Mouse (Mus musculus) layer of hippocampus, adult 9-11 months (tissue): ENCODE measurements at regions not wholly inside any gene's neighbourhood (a gene's known extent, or its start where the extent isn't known, plus 50 kb on each side); places are given as distances from the start of the nearest gene placed in this dataset.

Experiments used
- DNase-seq: peaks from one replicate; pipeline ENCODE4 v3.0.0; 2022

DNA sequence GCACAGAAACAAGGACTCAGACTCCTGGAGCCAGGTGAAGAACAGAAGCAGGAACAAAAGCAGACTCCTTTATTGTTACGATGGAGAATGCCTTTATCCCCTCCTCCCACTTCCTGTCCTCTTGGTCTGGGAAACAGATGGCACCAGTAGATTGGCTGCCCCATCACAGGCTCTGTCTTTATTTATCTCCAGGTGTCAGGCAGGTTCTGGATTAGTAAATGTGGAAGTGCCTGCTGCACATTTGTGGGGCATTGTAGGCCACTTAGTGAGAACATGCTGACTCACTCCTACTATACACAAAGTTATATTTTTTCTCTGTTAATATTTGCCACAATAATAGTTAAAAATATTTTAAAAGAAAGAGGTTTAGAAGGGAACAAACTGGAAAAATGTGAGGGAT is 426.0 kb downstream of the Tmem161b start:
- DNase-seq = no peak

DNA sequence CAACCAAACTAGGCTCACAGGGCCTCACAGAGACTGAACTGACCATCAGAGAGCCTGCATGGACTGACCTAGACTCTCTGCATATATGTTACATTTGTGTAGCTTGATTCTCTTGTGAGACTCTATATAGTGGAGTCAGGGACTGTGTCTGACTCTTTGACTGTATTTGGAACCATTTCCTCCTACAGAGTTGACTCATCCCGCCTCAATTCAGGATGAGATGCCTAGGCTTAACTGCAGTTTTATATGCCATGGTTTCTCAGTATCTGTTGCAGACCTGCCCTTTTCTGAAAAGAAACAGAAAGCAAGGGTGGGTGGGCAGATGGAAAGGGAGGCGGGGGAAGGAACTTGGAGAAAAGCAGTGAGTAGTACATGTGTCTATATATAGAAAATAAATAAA is 441.9 kb downstream of the Tmem161b start:
- no peak for DNase-seq

DNA sequence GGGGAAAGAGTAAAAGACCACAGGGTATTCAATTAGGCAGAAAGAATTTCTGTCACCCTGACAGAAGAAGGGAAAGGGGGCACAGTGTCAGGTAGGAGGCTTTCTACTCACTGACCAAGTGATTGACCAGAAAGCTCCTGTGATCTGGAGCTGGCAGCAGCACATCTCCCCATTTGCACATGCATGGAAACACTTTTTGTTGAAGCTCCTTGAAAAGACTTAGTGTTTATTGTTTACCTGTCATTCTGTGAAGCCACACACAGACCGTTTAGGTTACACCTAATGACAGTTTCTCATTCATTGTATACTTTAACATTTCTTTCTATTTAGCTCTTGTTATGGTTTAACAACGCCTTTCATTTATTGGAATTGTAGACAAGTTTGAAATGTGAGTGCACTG is 458.9 kb downstream of the Tmem161b start:
- DNase-seq = no peak

DNA sequence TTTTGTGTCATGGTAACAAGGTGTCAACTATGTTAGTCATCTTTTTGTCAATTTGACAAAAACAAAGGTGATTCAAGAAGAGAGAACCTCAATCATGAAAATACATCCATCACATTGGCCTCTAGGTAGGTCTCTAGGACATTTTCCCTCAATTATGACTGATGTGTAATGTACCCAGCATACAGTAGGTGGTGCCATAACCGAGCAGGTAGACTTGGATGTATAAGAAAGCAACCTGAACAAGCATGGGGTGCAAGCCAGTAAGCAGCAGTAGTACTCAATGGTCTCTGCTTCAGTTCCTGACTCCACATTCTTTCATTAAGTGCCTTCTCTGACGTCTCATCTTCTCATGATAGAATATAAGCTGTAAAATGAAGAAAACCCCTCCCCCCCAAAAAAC is 463.8 kb downstream of the Tmem161b start:
- peak; percentile 8 for DNase-seq

DNA sequence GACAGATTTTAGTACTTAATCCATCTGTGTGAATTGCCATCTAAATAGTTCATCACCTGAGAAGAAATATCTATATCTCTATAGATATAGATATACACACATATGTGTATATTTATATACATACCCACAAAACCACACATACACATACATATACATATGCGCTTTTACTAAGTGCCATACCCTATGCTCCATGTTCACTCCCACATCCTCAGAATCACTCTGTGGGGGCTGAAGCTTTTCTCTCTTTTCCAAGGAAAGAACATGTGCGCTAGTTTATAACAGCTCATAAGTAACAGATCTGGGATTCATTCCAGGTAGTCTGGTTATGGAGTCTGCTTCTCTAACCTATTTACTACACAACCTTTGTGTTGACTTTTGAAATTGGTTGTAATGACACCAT is 471.4 kb downstream of the Tmem161b start:
- DNase-seq = no peak

DNA sequence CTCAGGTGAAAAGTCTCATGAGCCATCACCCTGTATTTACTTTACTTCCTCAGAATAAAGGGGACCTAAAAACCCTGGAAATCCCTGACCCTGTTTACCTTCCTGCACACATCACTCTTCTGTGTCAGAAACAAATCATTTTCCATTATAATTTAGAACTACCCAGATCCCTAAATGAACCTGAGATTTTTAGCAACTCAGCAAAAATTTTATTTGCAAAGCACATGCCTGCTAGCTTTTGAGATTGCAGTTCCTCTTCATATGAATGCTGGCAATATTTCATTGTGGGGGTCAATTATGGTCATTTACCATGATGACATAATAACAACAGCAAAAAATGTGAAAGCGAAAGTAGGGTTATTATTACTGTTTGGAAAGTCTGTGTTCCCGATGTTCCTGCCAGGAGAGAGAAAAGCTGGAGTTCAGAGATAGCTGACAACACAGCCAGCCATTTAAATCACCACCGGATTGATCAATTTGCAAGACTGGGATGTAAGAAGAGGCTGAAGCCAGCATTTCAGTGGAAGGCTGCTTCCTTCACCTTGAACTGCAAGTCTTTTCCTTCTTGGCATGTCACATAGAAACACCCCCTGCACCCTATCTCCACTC is 476.5 kb downstream of the Tmem161b start:
- peak; percentile 7 for DNase-seq

DNA sequence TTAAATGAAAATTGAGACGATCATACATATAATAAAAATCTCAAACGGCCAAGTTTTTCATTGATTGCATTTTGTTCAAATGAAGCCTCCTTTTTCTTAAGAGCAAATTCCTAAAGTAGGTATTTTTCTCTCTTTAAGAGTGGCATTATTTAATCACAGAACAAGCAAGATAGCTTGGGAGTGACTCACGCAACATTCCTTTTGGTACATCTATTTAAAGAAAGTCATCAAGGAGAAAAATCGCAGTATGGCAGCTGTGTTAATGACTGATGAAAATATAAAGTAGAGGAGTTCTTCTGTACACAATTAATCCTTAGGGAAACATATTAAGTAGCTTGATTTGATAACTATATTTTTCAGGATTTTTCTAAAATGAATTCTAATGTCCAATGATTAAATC is 448.0 kb upstream of the Ccnh start:
- no peak for DNase-seq

DNA sequence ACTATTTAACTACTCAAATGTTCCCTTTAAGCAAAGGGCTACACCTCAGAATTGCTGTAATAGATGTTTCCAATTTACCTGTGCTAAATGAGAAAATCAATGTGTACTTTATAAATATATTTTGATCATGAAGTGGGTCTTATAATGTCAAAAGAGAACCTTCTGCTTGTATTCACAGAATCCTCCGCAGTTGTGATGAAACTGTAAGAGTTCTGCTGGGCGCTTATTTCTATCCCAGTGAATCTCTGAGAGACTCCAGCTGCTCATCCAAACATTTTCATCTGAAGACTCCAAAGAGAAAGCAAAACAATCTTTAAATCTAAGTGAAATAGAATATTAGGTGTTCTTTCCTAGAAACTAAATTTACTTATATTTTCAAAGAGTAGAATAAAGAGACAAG is 440.9 kb upstream of the Ccnh start:
- DNase-seq = no peak

DNA sequence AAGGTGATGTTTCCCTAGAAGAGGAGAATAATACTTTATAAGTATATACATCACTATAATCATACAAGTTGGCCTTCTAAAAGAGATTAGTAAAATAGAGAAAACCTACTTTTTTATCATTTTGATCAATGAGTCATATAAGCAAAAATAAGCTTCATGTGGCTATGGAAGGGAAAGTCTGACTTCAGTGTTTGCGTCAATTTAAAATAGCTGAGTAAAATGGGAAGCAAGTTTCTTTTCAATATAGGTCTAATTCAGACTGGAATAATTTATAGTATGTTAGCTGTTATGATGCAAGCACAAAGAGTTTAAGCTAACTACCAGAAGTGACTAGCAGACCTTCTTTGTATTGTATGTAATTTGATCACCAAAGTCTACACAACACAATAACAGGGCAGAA is 440.0 kb upstream of the Ccnh start:
- DNase-seq = no peak

DNA sequence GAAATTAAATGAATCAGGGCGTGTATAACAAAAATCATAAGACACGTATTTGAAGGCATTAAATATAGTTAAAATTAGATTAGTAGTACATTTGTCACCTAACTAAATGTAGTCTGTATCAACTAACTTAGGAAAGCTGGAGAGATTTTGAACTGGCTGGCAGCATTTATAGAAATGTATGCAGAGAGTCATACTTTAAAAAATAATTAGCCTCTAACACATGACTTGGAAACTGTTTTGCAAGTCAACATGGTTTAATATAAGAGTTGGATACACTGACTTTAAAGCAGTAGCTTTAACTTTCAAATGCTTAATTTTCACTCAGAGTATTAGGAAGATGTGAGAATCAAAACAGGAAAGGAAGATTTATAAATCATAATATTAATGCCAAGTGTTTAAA is 439.1 kb upstream of the Ccnh start:
- DNase-seq = no peak

DNA sequence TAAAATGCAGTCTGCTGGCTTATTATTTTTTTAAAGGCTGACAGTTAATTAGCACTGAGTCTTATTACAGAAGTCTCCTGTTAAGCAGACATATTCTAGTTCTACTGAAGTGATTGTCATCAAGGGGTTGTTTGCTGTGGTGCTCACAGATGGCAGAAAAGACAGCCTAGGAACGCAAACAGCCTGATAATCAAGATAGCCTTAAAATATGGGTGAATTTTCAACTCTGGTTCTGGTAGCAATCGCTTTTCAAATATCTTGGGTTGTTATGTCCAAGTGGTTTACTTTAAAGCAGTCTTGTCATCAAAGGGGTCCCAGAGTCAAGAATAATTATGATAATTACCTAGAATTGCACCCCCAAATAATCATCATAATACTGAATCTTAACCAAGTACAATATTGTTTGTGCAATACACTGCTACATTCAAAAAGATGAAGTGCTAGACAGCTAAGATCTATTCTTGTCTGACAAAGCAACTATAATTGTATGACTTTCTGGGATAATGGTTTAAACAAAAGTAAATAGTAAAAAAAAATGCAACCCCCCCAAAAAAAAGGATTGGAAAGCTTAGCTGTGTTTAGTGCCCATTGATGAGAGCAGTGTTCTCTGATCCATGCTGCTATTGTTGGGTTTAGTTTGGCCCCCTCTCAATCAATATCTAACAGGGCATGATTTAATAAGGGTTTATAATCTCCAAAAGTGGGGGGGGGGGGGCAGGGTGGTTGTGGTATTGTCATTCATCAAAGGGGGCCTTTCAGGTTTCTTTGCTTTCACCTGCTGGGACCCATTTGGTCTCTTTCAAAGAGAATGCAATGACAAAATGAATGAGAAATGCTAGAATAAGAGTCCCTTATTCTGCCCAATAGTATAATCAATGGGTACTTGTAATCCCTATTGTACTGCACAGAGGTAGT is 437.4 kb upstream of the Ccnh start:
- DNase-seq = no peak

DNA sequence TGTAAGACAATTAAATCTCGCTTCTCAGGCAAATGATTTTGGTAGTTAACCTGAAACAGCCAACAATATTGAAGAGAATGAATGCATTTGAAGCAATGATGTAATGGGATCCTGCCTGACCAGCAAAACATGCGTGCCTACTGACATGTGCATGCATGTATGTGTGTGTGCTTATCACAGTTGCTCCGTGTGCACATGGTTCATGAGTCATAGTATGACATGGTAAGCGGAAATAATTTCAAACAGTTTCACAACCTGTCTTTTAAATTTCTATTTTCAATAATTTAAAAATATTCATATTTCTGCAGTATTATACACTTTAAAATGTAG is 436.8 kb upstream of the Ccnh start:
- DNase-seq = no peak

DNA sequence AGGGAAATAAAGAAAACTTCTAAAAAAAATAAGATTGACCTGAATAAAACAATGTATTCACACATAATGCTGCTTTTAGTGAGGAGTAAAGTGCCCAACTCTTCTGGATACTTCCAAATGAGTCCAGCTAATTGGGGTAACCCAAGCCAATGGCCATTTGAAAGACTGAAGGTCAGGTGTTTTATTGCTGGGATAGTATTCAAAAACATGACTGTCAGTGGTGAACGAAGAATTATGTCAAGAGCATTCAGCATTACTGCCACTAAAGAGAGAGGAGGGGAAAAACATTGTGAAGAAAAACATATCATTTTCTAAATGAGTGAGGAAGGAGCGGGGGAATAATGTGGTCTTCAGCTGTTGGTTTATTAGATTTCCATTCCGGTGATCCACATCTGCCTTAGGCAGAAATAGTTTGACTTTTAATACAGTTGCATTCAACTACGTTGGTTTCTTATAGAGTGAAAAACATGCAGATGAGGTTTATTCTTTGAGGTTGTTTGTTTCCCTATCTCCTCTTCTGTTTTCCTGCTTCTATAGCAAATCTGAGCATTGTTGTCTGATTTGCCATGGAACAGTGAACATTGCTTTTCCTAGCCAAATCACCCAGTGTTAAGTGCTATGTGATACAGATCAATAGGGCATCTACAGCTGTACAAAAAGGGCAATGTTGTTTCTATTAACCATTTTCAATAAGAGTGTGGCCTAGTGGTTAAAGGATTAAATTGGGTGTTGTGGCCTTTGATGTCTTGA is 435.3 kb upstream of the Ccnh start:
- no peak for DNase-seq

DNA sequence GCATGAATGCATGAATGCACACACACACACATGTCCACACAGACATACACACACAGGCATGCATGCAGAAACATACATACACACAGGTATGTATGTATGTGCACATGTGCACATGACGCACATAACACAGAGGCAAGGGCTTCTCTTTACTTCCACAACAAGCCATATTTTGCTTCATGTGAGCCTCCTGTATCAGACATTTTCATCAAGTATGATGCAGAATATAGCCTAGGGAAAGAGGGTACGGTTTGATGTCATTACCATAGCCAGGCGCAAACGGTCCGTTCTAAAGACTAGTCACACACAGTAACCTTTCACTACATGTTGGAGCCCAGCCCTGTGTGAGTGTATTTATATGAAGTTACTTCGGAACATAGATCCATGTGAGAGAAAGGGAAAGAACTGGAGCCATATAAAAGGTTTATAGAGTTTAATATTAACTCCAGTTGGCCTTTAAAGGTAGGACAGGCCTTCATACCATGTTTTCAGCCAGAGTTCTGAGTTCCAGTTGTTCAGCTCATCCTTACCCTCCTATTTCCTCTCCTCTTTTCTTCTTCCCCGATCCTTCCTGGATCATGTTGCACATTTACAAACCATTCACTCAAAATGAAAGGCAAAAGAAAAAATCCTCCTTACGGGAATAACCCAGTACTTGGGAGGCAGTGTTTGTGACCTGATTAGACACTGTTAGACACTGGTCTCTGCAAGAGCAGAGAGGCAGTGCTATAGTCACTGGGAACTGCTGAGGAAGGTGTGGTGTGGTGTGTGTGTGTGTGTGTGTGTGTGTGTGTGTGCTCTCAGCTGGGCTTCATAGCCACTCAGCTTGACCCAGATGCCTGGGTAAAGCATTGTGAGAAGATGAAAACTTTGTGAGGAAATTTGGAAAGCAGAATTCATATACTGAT is 434.1 kb upstream of the Ccnh start:
- DNase-seq = no peak

DNA sequence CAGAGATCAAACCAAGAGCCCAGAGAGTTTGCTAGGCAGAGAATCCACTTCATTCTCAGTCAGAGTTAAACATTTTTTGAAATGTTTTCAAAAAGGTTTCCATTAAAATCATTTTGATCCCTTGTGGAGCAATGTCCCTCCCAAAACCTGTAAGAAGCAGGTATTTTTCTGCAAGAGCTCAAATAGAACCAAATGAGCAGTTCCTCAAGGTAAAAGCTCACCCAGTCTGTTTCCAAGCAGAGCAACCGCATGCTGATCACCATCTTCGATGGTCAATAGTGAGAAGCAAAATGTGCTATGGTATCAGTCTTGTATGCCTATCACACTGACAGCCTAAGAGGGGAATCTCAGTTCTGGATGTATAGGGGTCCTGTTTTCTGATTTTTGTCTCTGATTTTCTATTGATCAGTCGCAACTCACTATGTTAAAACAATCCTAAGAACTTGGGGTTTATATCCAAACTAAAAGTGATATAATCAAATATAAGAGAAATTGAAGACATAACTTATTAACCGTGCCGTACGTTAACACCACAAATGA is 432.3 kb upstream of the Ccnh start:
- no peak for DNase-seq

DNA sequence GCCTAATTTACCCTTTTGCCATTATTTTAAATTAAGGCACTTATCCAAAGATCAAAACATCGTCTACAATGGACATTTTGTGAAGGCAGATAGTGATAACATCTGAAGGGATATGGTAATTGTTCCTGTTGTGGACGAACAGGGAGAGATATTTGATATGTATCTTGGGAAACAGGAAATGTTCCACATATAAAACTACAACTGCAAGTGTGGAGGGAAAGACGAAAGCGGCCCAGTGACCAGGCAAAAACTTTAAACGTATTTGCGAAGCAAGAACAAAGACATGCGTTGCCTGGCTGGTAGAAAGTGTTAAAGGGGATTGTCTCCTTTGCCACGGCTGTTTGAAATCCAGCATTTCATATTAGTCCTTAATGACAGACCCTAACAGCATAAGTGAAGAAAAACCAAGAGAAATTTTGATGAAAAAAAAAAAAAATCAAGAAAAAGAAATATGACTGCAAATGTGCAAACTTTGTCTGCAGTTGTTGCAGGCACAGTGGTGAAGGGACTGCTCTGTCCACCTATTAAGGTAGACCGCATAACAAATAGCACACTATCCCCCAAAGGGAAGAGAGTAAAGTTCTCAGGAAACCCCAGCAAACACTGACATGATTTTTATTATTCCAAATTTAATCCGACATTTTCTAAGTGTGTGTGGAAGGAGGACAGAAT is 431.2 kb upstream of the Ccnh start:
- no peak for DNase-seq

DNA sequence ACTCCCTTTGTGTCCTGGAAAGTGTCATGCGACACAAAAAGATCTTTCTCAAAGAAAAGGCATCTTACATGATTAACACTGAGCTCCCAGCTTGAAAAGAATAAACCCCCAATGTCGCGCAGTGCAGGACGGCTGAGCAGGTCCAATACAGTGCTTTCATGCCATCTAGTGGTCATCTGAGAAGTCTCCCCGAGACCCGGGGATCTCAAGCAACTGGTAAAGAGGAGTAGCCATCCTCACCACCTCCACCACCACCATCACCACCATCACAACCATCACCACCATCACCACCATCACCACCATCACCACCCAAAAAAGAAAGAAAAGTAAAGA is 430.7 kb upstream of the Ccnh start:
- DNase-seq = peak; percentile 93

DNA sequence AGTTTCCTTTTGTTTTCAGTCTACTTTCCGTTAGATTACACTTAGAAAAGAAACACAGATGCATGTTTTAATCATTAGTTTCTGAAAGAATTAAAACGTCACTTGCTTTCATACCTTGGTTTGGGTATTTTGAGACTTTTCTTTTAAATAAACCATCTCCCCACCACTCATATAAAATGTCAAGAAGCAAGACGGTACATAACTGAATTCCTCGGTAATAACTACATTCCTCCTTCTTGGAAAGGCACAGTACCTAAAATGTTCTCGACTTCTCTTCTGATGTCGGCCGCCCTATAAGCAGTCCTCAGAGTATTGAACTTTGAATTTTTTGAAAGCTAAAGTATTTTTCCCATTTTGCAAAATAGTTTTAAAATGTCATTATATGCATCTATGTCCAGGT is 430.1 kb upstream of the Ccnh start:
- no peak for DNase-seq

DNA sequence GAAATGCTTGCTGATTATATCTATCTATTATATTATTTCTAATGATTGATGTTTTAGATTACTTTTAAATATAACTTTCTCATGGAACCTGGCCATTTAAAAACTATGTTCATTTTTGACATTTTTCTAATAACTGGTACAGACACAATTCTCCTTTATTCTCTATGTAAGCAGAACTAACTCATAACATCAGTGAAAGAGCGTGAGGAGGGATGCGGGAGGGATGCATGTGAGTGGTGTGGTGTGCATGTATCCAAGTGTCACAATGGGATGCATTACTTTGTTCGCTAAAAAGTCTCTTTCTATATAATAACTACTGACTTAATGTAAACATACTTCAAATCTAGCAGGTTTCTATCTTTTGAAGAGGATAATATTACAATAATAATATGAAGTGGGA is 428.7 kb upstream of the Ccnh start:
- no peak for DNase-seq

DNA sequence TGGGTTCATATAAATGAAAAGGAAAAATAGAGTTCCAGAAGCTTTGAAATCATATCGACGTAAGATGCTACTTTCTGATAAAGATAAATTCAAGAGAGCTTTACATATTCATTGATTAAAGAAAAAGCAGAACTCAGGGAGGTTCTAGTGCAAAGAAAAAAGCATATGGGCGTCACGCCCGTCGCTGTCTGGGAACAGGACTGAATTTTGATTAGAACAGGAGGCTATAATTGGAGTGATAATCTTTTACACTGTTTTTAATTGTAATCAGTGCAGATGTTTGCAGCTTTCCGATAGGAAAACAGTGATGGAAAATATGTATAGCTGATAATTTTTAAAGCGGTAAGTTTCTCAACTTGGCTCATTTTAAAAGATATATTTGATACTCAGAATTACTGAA is 428.2 kb upstream of the Ccnh start:
- DNase-seq = peak; percentile 58

DNA sequence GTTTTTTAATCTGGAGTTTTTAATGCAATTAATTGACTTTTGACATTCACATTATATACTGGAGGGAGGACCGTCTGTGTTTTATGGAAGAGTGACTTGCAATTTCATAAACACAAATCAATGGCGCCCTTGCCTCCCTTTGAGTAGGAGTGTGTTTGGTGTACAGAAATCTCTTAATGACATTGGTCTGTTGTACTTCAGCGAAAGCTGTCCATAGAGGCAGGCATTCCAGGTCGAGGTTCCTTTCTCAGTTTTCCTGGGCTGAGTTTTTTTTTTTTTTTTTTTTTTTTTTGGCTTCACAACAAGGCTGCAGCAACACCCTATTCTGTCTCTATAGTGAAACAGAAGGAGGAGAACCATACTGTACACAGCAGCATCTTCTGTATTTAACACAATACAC is 427.4 kb upstream of the Ccnh start:
- no peak for DNase-seq

DNA sequence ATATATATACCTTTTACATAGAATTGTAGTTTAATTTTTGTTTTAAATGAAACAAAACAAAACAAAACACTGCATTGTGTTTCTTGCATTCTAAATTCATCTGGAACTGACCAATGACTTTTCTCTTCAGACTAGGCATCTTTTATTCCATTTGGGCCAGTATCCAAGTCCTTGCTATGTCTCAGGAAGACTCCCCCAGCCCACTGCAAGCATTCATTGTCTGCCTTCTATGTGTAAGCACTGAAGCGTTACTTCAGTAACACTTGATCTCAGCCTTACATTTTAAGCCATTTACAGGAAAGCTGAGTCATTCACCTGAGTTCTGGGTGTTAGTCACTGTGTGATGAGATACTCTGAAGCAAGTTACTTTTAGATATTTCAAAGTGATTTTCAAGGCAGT is 425.3 kb upstream of the Ccnh start:
- DNase-seq = no peak
